Mouse (Mus musculus): ENCODE data around the gene Trip12. TPM values are rescaled to one million over a fixed set of nuclear protein-coding genes. Genes with fewer than 3 reads are reported as not detected.

Gene Trip12
- total RNA-seq, 2 experiments from 2014 or later, result 178 to 197 TPM

Small RNAs within 50 kb of the gene (microRNA-seq; reads per million reads assigned to microRNA genes)
- gene Mir5126, result not detected

Other genes starting within 250 kb of the Trip12 start
- under 1 TPM in 1 of 2 experiments, not detected in 1; 0.07 TPM for gene Dner, start 144.3 kb downstream of the Trip12 start, total RNA-seq (2021)
- gene Fbxo36, start 675 bp downstream of the Trip12 start, total RNA-seq (2021), result 1 to 10 TPM; 3.0 to 3.6 TPM
- under 1 TPM in 1 of 2 experiments, not detected in 1; 0.21 TPM for gene Slc16a14, start 94.6 kb upstream of the Trip12 start, total RNA-seq (2021)